Mouse (Mus musculus): ENCODE data around the gene Gnl2. TPM values are rescaled to one million over a fixed set of nuclear protein-coding genes. Genes with fewer than 3 reads are reported as not detected.

Gene Gnl2
- polyA plus RNA-seq, 2 experiments: 74.1 to 94.7 TPM

GRCm38 (mm10) chr4:125084403-125085345, 68.3 kb downstream of the Gnl2 start, which contains the start of gene Meaf6:
Gene Meaf6 (plus strand): TSS chr4:125085134.
- 0 out of 2 replicates have a peak, but pooled peaks have one; percentile 44 for TF ChIP-seq POLR2A (IDR thresholded peaks at IDR 0.05; ENCODE audit: borderline replicate concordance, extremely low read depth, insufficient read depth, insufficient read length)
- H3K9ac ChIP-seq (ENCODE audit: low read depth, low read length, severe bottlenecking): peak within 1 kb of the TSS; percentile 86
- H3K9me3 ChIP-seq (ENCODE audit: control insufficient read depth, low read length): no peaks in the 10 kb centered on the region
- ATAC-seq (ENCODE audit: low FRiP score, low read depth) (peak; percentile 93), DNase-seq (ENCODE audit: low spot score) (peak; percentile 85)
- H3K4me2 ChIP-seq (replicated peaks; ENCODE audit: low read depth, low read length, severe bottlenecking): peak within 1 kb of the TSS; percentile 83
- H3K36me3 ChIP-seq (ENCODE audit: control insufficient read depth, insufficient read depth, low read length): peaks cover 23% of the 10 kb centered on the region
- peak within 1 kb of the TSS; percentile 95 for H3K27ac ChIP-seq (replicated peaks; ENCODE audit: low read depth, low read length)
- H3K4me1 ChIP-seq (ENCODE audit: control insufficient read depth, insufficient read depth, low read length): peaks cover 10% of the 10 kb centered on the region
- 4% methylated on average over 23 of the region's 63 CpGs for WGBS
- no peaks in the 10 kb centered on the region for H3K27me3 ChIP-seq (ENCODE audit: control insufficient read depth, insufficient read depth, low read length)
- peak within 1 kb of the TSS; percentile 87 for H3K4me3 ChIP-seq (replicated peaks; ENCODE audit: low read length)

- Histone ChIP-seq H3K27me3 (ENCODE audit: control insufficient read depth, insufficient read depth, low read length) (no peaks in the 10 kb centered on the region), H3K4me2 (replicated peaks; ENCODE audit: low read depth, low read length, severe bottlenecking) (peak overlapping the region; percentile 83), H3K27ac (replicated peaks; ENCODE audit: low read depth, low read length) (peak overlapping the region; percentile 95), H3K4me3 (replicated peaks; ENCODE audit: low read length) (peak overlapping the region; percentile 87), H3K9ac (ENCODE audit: low read depth, low read length, severe bottlenecking) (peak overlapping the region; percentile 86), H3K36me3 (ENCODE audit: control insufficient read depth, insufficient read depth, low read length) (peaks cover 31% of the 10 kb centered on the region), H3K4me1 (ENCODE audit: control insufficient read depth, insufficient read depth, low read length) (peaks cover 10% of the 10 kb centered on the region), H3K9me3 (ENCODE audit: control insufficient read depth, low read length) (no peaks in the 10 kb centered on the region)
- WGBS: 0% methylated on average over 35 of the region's 45 CpGs
- ATAC-seq (ENCODE audit: low FRiP score, low read depth) (peak; percentile 93), DNase-seq (ENCODE audit: low spot score) (peak; percentile 59)
- no peak for TF ChIP-seq POLR2A (IDR thresholded peaks at IDR 0.05; ENCODE audit: borderline replicate concordance, extremely low read depth, insufficient read depth, insufficient read length)
These were observed 69.0 kb downstream of the Gnl2 start for GRCm38 (mm10) chr4:125085346-125085841.

- WGBS: 92% methylated on average over 5 of the region's 5 CpGs
- Histone ChIP-seq H3K4me2 (replicated peaks; ENCODE audit: low read depth, low read length, severe bottlenecking) (no peak overlapping the region), H3K4me1 (ENCODE audit: control insufficient read depth, insufficient read depth, low read length) (no peaks in the 10 kb centered on the region), H3K36me3 (ENCODE audit: control insufficient read depth, insufficient read depth, low read length) (peaks cover 50% of the 10 kb centered on the region), H3K9me3 (ENCODE audit: control insufficient read depth, low read length) (no peaks in the 10 kb centered on the region), H3K27me3 (ENCODE audit: control insufficient read depth, insufficient read depth, low read length) (no peaks in the 10 kb centered on the region), H3K9ac (ENCODE audit: low read depth, low read length, severe bottlenecking) (no peak overlapping the region), H3K27ac (replicated peaks; ENCODE audit: low read depth, low read length) (no peak overlapping the region), H3K4me3 (replicated peaks; ENCODE audit: low read length) (no peak overlapping the region)
- no peak for TF ChIP-seq POLR2A (IDR thresholded peaks at IDR 0.05; ENCODE audit: borderline replicate concordance, extremely low read depth, insufficient read depth, insufficient read length)
- DNase-seq (ENCODE audit: low spot score): no peak
- ATAC-seq (ENCODE audit: low FRiP score, low read depth): no peak
These were observed 76.6 kb downstream of the Gnl2 start for GRCm38 (mm10) chr4:125093031-125093430.

- Histone ChIP-seq H3K4me2 (replicated peaks; ENCODE audit: low read depth, low read length, severe bottlenecking) (no peak overlapping the region), H3K27me3 (ENCODE audit: control insufficient read depth, insufficient read depth, low read length) (no peaks in the 10 kb centered on the region), H3K4me3 (replicated peaks; ENCODE audit: low read length) (no peak overlapping the region), H3K27ac (replicated peaks; ENCODE audit: low read depth, low read length) (no peak overlapping the region), H3K4me1 (ENCODE audit: control insufficient read depth, insufficient read depth, low read length) (no peaks in the 10 kb centered on the region), H3K9ac (ENCODE audit: low read depth, low read length, severe bottlenecking) (no peak overlapping the region), H3K9me3 (ENCODE audit: control insufficient read depth, low read length) (no peaks in the 10 kb centered on the region), H3K36me3 (ENCODE audit: control insufficient read depth, insufficient read depth, low read length) (peaks cover 20% of the 10 kb centered on the region)
- no peak for ATAC-seq (ENCODE audit: low FRiP score, low read depth)
- WGBS: 85% methylated on average over 5 of the region's 5 CpGs
- DNase-seq (ENCODE audit: low spot score): no peak
- no peak for TF ChIP-seq POLR2A (IDR thresholded peaks at IDR 0.05; ENCODE audit: borderline replicate concordance, extremely low read depth, insufficient read depth, insufficient read length)
These were observed 79.7 kb downstream of the Gnl2 start for GRCm38 (mm10) chr4:125096066-125096465.

GRCm38 (mm10) chr4:125097412-125097811, 81.0 kb downstream of the Gnl2 start:
- H3K9me3 ChIP-seq (ENCODE audit: control insufficient read depth, low read length): no peaks in the 10 kb centered on the region
- peaks cover 19% of the 10 kb centered on the region for H3K36me3 ChIP-seq (ENCODE audit: control insufficient read depth, insufficient read depth, low read length)
- TF ChIP-seq POLR2A (IDR thresholded peaks at IDR 0.05; ENCODE audit: borderline replicate concordance, extremely low read depth, insufficient read depth, insufficient read length): no peak
- H3K9ac ChIP-seq (ENCODE audit: low read depth, low read length, severe bottlenecking): no peak overlapping the region
- DNase-seq (ENCODE audit: low spot score) (no peak), ATAC-seq (ENCODE audit: low FRiP score, low read depth) (no peak)
- H3K4me3 ChIP-seq (replicated peaks; ENCODE audit: low read length): no peak overlapping the region
- 74% methylated on average over 4 of the region's 4 CpGs for WGBS
- no peak overlapping the region for H3K27ac ChIP-seq (replicated peaks; ENCODE audit: low read depth, low read length)
- H3K27me3 ChIP-seq (ENCODE audit: control insufficient read depth, insufficient read depth, low read length): no peaks in the 10 kb centered on the region
- no peak overlapping the region for H3K4me2 ChIP-seq (replicated peaks; ENCODE audit: low read depth, low read length, severe bottlenecking)
- H3K4me1 ChIP-seq (ENCODE audit: control insufficient read depth, insufficient read depth, low read length): no peaks in the 10 kb centered on the region
